Mouse (Mus musculus): ENCODE measurements around the gene Uaca.

DNA sequence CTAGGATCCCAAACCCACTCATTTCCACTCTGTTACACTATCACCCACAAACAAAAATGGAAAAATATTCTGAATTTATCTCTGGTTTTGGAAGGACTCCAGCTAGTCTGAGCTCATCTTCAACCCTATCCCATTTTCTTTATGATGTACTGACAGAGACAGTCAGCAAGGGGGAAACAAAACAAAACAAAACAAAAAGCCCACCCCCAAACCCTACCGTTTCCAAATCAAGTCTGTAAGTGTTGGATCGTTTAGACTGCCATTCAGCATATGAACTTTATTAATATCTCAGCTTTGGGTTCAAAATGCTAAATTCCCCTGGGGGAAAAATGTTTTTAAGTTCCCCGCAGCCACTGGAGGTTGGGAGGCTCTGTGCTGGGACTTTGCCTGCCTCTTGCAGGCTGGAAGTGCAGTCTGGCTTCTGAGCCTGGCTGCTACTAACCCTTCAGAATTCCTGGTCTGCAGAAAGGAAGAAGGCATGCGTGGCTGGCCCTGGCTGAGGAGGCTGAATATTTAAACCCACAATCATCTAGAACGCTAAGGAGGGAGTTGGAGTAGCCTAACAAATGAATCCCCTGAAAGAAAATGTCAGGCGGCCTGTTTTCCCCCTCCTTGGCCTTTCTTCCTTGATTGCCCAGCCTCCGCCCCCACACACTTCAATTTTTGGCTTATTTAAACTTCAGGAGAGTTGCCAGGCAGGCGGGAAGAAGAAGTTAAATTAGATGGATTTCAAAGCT is 125.8 kb downstream of the Uaca start:
- TF ChIP-seq CTCF (IDR thresholded peaks at IDR 0.05) (no peak), POLR2A (IDR thresholded peaks at IDR 0.05; ENCODE audit: insufficient read depth, low read depth, low read length) (no peak), EP300 (IDR thresholded peaks at IDR 0.05; ENCODE audit: insufficient read depth, low read depth, low read length) (no peak)

All from heart, adult 2 months (tissue).